Mouse (Mus musculus): ENCODE measurements around the gene Ints4. TPM values are rescaled to one million over a fixed set of nuclear protein-coding genes. Genes with fewer than 3 reads are reported as not detected.

The Ints4 gene
- total RNA-seq, 1 experiment from 2014 or later: 64.7 TPM

- no peak for DNase-seq
Measured at GRCm38 (mm10) chr7:97536571-97536970, 55.8 kb downstream of the Ints4 start.

- DNase-seq: no peak
Measured at GRCm38 (mm10) chr7:97546462-97546861, 65.7 kb downstream of the Ints4 start.

- no peak for DNase-seq
Measured at GRCm38 (mm10) chr7:97549301-97549700, 68.5 kb downstream of the Ints4 start.

GRCm38 (mm10) chr7:97550673-97551072 lies 69.9 kb downstream of the Ints4 start:
- no peak for DNase-seq

DNA sequence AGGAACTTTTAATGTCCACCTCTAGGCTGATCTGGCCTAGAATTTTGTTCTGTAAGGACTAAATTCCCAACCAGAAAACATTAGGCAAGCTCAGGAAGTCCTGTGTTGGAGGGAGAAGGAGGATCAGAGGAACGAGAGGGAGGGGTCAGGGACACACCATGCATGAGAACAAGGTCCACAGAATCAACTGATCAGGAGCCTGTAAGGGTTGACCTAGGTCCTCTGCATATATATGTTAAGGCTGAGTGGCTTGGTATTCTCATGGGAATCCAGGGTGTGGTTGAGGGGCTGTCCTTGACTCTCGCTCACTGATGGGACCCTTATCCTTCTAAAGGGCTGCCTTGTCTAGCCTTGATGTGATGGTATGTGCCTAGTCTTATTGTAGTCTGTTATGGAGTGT lies 82.8 kb downstream of the Ints4 start:
- DNase-seq: no peak

DNA sequence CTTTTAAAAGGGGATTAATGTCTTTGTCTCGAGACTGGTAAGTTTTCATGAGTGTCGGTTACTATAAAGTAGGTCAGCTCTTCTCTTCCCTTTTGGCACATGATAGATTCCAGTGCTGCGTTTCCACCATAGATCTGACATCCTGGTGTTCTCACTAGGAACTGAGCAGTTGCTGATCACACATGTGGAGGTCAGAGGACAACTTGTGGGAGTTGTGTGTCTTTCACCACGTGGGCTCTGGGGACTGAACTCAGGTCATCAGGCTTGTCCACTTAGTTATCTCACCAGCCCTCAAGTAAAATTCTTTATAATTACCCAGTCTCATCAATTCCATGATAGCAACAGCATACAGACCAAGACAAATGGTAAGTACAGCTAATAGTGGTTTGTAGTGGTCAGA lies 88.6 kb downstream of the Ints4 start:
- no peak for DNase-seq

- no peak for DNase-seq
Measured at GRCm38 (mm10) chr7:97570389-97570788, 89.6 kb downstream of the Ints4 start.

- peak; percentile 17 for DNase-seq
Measured at GRCm38 (mm10) chr7:97578361-97579066, 97.8 kb downstream of the Ints4 start.

GRCm38 (mm10) chr7:97579067-97579975 lies 98.6 kb downstream of the Ints4 start, which contains the start of the genes Aamdc and Rsf1:
Gene Aamdc, minus strand, starts transcription at chr7:97579497.
Gene Rsf1, plus strand, starts transcription at chr7:97579889.
- DNase-seq: peak; percentile 95

GRCm38 (mm10) chr7:97579976-97580842 lies 99.5 kb downstream of the Ints4 start:
- peak; percentile 40 for DNase-seq

DNA sequence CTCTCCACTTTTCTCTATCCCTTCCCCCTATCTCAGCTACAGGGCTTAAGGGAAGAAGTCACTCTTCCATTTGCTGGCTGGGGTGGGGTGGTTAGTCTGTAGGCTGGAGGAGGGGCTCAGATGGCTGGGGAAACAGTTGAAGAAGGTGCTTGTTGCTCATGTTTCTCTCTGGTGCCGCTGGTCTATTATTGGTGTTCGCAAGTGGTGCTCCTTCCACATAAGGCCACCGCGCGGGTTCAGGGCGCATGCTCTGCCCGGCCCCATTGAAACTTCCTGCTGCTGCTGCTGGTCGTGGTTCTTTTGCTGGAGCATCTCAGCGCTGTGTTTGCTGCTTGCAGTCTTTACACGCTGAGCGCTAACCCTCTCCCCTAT lies 100.1 kb downstream of the Ints4 start:
- peak; percentile 86 for DNase-seq

DNA sequence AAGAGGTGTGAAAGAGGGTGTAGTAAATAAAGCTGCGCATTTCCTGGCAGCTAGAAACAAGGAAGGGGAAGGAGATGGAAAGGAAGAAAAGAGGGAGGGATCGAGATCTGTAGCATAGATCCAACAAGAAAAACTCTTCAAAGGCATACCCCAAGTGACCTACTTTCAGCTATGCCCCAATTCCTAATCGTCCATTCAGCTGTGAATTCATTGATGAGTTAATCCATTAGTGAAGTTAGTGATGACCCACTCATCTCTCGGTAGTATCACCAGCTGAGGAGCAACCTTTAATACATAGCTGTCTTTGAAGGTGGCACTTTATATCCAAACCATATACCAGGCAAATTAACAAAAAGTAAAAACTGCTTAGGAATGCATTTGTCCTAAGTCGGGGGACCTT lies 107.8 kb downstream of the Ints4 start:
- DNase-seq: no peak

GRCm38 (mm10) chr7:97590488-97590887 lies 109.7 kb downstream of the Ints4 start:
- DNase-seq: no peak

Other genes starting within 250 kb of the Ints4 start
- gene Usp35, start 148.9 kb upstream of the Ints4 start, total RNA-seq (2021): 6.2 and 9.4 TPM in 2 replicates
- gene Kctd21, start 148.6 kb upstream of the Ints4 start, total RNA-seq (2021): 9.0 and 9.1 TPM in 2 replicates
- 17.4 and 24.3 TPM in 2 replicates for gene Alg8, start 109.3 kb upstream of the Ints4 start, total RNA-seq (2021)
- gene Ndufc2, start 81.0 kb upstream of the Ints4 start, total RNA-seq (2021): 221 and 290 TPM in 2 replicates
- gene Thrsp, start 63.2 kb upstream of the Ints4 start, total RNA-seq (2021): 584 and 613 TPM in 2 replicates
- gene Kctd14, start 29.6 kb upstream of the Ints4 start, total RNA-seq (2021): 1.7 TPM in 2 replicates
- gene Aamdc, start 98.5 kb downstream of the Ints4 start, total RNA-seq (2021): 32.2 and 36.8 TPM in 2 replicates
- 30.6 and 32.0 TPM in 2 replicates for gene Rsf1, start 98.9 kb downstream of the Ints4 start, total RNA-seq (2021)
- 54.1 and 56.9 TPM in 2 replicates for gene Clns1a, start 215.7 kb downstream of the Ints4 start, total RNA-seq (2021)

All from adrenal gland, postnatal 25 days (tissue).